In the genomic region with DNA sequence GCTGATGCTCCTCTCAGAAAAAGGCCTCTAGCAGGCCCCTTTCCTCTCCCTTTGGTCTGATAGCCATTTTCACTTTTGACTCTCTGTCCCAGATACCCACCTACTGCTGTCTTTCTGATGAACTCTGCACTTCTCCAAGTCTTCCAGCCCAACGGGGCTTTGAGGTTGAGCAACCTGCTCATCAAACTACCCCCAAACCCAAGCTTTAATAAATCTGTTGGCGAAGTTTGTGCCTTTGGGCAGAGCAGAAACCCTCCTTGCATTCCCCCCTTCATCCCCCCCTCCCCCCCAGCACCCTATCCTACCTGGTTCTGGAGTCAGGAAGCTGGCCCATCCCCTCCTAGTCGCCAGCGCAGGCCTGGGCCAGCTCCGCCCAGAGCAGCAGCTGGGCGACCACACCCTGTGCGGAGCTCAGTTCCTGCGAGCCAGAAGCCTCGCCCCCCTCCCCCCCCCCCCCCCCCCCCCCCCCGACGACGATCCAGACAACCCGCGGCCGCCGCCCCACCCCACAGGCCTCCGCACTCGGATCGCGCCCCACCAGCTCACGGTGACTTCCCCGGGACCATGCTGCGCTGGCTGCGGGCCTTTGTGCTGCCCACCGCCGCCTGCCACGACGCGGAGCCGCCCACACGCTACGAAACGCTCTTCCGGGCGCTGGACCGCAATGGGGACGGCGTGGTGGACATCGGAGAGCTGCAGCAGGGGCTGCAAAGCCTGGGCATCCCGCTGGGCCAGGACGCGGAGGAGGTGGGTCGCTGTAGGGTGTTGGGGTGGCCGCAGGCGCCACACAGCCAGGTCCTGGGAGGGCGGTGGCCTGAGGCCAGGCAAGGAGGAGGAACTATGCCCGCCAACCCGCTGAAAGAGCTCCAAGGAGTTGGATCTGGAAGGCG, we compare ENCODE assay signal across 8 mouse cellular contexts. TPM values are rescaled to one million over a fixed set of nuclear protein-coding genes. Genes with fewer than 3 reads are reported as not detected.
DNase-seq lines count a peak whose midpoint lies in the region; ATAC-seq lines count a peak whose summit lies in the region.

A gene (plus strand): TSS at position 509 of the 890 bp plus-strand sequence.

- 2% methylated on average over 28 of the region's 49 CpGs for WGBS in midbrain, embryonic 16.5 days

- H3K4me3 ChIP-seq in midbrain, embryonic 16.5 days (ENCODE audit: low read depth, low read length), result peak within 1 kb of the TSS; percentile 75

- peaks cover 11% of the 10 kb centered on the region for H3K4me1 ChIP-seq in midbrain, embryonic 16.5 days (ENCODE audit: control insufficient read depth, insufficient read depth, low read length)

- H3K4me2 ChIP-seq in midbrain, embryonic 16.5 days (ENCODE audit: low read length), result peak within 1 kb of the TSS; percentile 97

- H3K27me3 ChIP-seq in midbrain, embryonic 16.5 days (ENCODE audit: control insufficient read depth, insufficient read depth, low read depth, low read length), result no peaks in the 10 kb centered on the region

- no peaks in the 10 kb centered on the region; the same call in 1 of the 2 replicates for H3K36me3 ChIP-seq in midbrain, embryonic 16.5 days (ENCODE audit: control insufficient read depth, insufficient read depth, low read length)

- peak; percentile 10 to 37 for DNase-seq in layer of hippocampus, postnatal 14 days (ENCODE audit: low spot score in 2 of 2)
- DNase-seq in layer of hippocampus, adult 8-10 months (ENCODE audit: low spot score in 2 of 2), result no peak
- DNase-seq in gastrocnemius, postnatal 14 days, result peak; percentile 64
- peak; percentile 63 for DNase-seq in induced T-regulatory cell, adult 2 months (ENCODE audit: low read depth)
- DNase-seq in liver, result peak; percentile 75
- peak; percentile 46 to 49 for DNase-seq in spleen, postnatal 36 days (ENCODE audit: low spot score in 2 of 2)

- 0 out of 2 replicates have a peak, but pooled peaks cover 2% of the 10 kb centered on the region for H3K9me3 ChIP-seq in midbrain, embryonic 16.5 days (replicated peaks; ENCODE audit: control insufficient read depth, low read length, poor library complexity, severe bottlenecking)

- peak within 1 kb of the TSS; percentile 73 for H3K27ac ChIP-seq in midbrain, embryonic 16.5 days (ENCODE audit: low read length)

- H3K9ac ChIP-seq in midbrain, embryonic 16.5 days (ENCODE audit: low read depth, low read length), result peak within 1 kb of the TSS; percentile 98

- intact Hi-C loops in gastrocnemius, postnatal 14 days (cut with DNase I; ENCODE audit: low total_unique reads), result no loop called here

- peak; percentile 67 for ATAC-seq in common myeloid progenitor, adult 5-6 weeks (replicated peaks; ENCODE audit: low read depth, poor library complexity, severe bottlenecking)
- peak; percentile 90 for ATAC-seq in midbrain, embryonic 16.5 days

RNA-seq across cellular contexts. Expression of the gene that starts here (rescaled TPM):
- 1 to 10 TPM; 4.1 to 4.3 TPM for total RNA-seq in layer of hippocampus, postnatal 14 days (2021)
- total RNA-seq in layer of hippocampus, adult 8-10 months (2022), result 1 to 10 TPM; 2.6 to 3.5 (median 3.3) TPM
- 22.3 and 29.5 TPM in 2 replicates for total RNA-seq in common myeloid progenitor, adult 5-6 weeks (2017)
- 1 to 10 TPM; 6.3 to 8.0 TPM for total RNA-seq in gastrocnemius, postnatal 14 days (2021)
- polyA plus RNA-seq in midbrain, embryonic 16.5 days (2015; fragmentation: Nextera tagmentation; extraction: Ambion mirVana), result 4.3 and 5.2 TPM in 2 replicates

Comparison
In these comparisons a context has a peak if more than half of its experiments do, and no peak if none do; other contexts are left out.
1. DNase-seq: peak in layer of hippocampus, postnatal 14 days (2 of 2), gastrocnemius, postnatal 14 days (single experiment), induced T-regulatory cell, adult 2 months (single experiment), liver (single experiment) and spleen, postnatal 36 days (2 of 2); none in layer of hippocampus, adult 8-10 months (0 of 2).